Mouse (Mus musculus) C2C12 (cell line): Measurements from ENCODE around the gene Tmem56. TPM values are rescaled to one million over a fixed set of nuclear protein-coding genes. Genes with fewer than 3 reads are reported as not detected.

Experiments used
- H3K27me3 ChIP-seq: one replicate; pipeline ENCODE4 v1.6.1; 2011; ENCODE audit not compliant: control insufficient read depth, insufficient read depth, insufficient read length
- H3K36me3 ChIP-seq: one replicate; pipeline ENCODE4 v1.6.1; 2011; ENCODE audit not compliant: control insufficient read depth, insufficient read depth
- H3K4me3 ChIP-seq: one replicate; pipeline ENCODE4 v1.5.1; 2011; ENCODE audit warnings: mild to moderate bottlenecking, control low read depth; ENCODE audit not compliant: poor library complexity, insufficient read depth, severe bottlenecking
- H3K79me2 ChIP-seq: one replicate; pipeline ENCODE4 v1.6.1; 2011; ENCODE audit not compliant: control insufficient read depth, insufficient read depth
- H3K79me3 ChIP-seq: one replicate; pipeline ENCODE4 v1.6.1; 2011; ENCODE audit warnings: low read depth, control low read depth
- H3ac ChIP-seq: one replicate; pipeline ENCODE3; 2011; ENCODE audit warnings: low read depth; ENCODE audit not compliant: control insufficient read depth, insufficient read length
- CEBPB ChIP-seq: IDR thresholded peaks from one replicate; pipeline ENCODE4 v1.6.1; 2011; ENCODE audit warnings: low read depth, mild to moderate bottlenecking, control low read depth, moderate library complexity
- CTCF ChIP-seq: IDR thresholded peaks from one replicate; pipeline ENCODE4 v1.5.1; 2011; ENCODE audit not compliant: control insufficient read depth, insufficient read depth, insufficient read length
- FOSL1 ChIP-seq: IDR thresholded peaks from one replicate; pipeline ENCODE4 v1.8.0; 2011; ENCODE audit warnings: mild to moderate bottlenecking, low read length; ENCODE audit not compliant: poor library complexity, insufficient read depth, severe bottlenecking
- MAX ChIP-seq: IDR thresholded peaks from one replicate; pipeline ENCODE4 v1.6.1; 2011; ENCODE audit warnings: mild to moderate bottlenecking, control low read depth
- MYOD1 ChIP-seq: IDR thresholded peaks from one replicate; pipeline ENCODE4 v1.6.1; 2011; ENCODE audit warnings: low read depth; ENCODE audit not compliant: control insufficient read depth, insufficient read length
- MYOG ChIP-seq: IDR thresholded peaks from one replicate; pipeline ENCODE4 v1.6.1; 2011; ENCODE audit not compliant: control insufficient read depth, insufficient read length; ENCODE audit errors: extremely low read depth
- USF1 ChIP-seq: IDR thresholded peaks from one replicate; pipeline ENCODE4 v1.6.1; 2011; ENCODE audit warnings: low read depth, mild to moderate bottlenecking, control low read depth, moderate library complexity
- polyA plus RNA-seq: library from polyadenylated mRNA; unstranded; fragments of >200 nt; fragmentation: generic; extraction: Trizol; gene quantifications from one replicate; pipeline ENCODE4 v1.2.1, GENCODE M21; 2012; ENCODE audit warnings: missing spikeins

The Tmem56 gene
- polyA plus RNA-seq, 1 experiment = 0.09 TPM

- Histone ChIP-seq H3K4me3 (no peak overlapping the region), H3ac (no peak overlapping the region), H3K79me2 (no peaks in the 10 kb centered on the region), H3K79me3 (no peaks in the 10 kb centered on the region), H3K27me3 (no peaks in the 10 kb centered on the region), H3K36me3 (no peaks in the 10 kb centered on the region)
- TF ChIP-seq CTCF = no peak
- no peak for TF ChIP-seq CEBPB
- no peak for TF ChIP-seq USF1
- TF ChIP-seq MAX = no peak
- TF ChIP-seq MYOG = no peak
- TF ChIP-seq MYOD1 = no peak
- no peak for TF ChIP-seq FOSL1
Measured at GRCm38 (mm10) chr3:121277009-121277408, 5.9 kb downstream of the Tmem56 start.

GRCm38 (mm10) chr3:121274010-121274409, 8.9 kb downstream of the Tmem56 start:
- no peaks in the 10 kb centered on the region for H3K79me2 ChIP-seq
- no peak for TF ChIP-seq MYOD1
- no peak for TF ChIP-seq FOSL1
- TF ChIP-seq MYOG = no peak
- no peak for TF ChIP-seq CEBPB
- TF ChIP-seq MAX = no peak
- no peak for TF ChIP-seq CTCF
- TF ChIP-seq USF1 = no peak

GRCm38 (mm10) chr3:121272577-121272976, 10.3 kb downstream of the Tmem56 start:
- Histone ChIP-seq H3ac (no peak overlapping the region), H3K27me3 (no peaks in the 10 kb centered on the region), H3K36me3 (no peaks in the 10 kb centered on the region), H3K79me3 (no peaks in the 10 kb centered on the region), H3K79me2 (no peaks in the 10 kb centered on the region), H3K4me3 (no peak overlapping the region)
- TF ChIP-seq USF1 (no peak), MYOD1 (no peak), CTCF (no peak), CEBPB (no peak), MAX (no peak), FOSL1 (no peak), MYOG (no peak)

More at GRCm38 (mm10) chr3:121274010-121274409, 8.9 kb downstream of the Tmem56 start:
- Histone ChIP-seq H3K27me3 (no peaks in the 10 kb centered on the region), H3K79me3 (no peaks in the 10 kb centered on the region), H3ac (no peak overlapping the region), H3K4me3 (no peak overlapping the region), H3K36me3 (no peaks in the 10 kb centered on the region)

GRCm38 (mm10) chr3:121267283-121267682, 15.6 kb downstream of the Tmem56 start:
- H3K4me3 ChIP-seq = no peak overlapping the region
- TF ChIP-seq MAX (no peak), MYOG (no peak), CTCF (no peak), MYOD1 (no peak), USF1 (no peak), FOSL1 (no peak), CEBPB (no peak)
- H3K36me3 ChIP-seq = no peaks in the 10 kb centered on the region
- peaks cover 12% of the 10 kb centered on the region for H3K27me3 ChIP-seq
- H3K79me2 ChIP-seq = no peaks in the 10 kb centered on the region
- no peaks in the 10 kb centered on the region for H3K79me3 ChIP-seq
- H3ac ChIP-seq = no peak overlapping the region

GRCm38 (mm10) chr3:121264242-121264641, 18.7 kb downstream of the Tmem56 start:
- Histone ChIP-seq H3K27me3 (peaks cover 13% of the 10 kb centered on the region), H3K4me3 (no peak overlapping the region), H3ac (no peak overlapping the region), H3K36me3 (no peaks in the 10 kb centered on the region), H3K79me2 (no peaks in the 10 kb centered on the region), H3K79me3 (no peaks in the 10 kb centered on the region)
- no peak for TF ChIP-seq CEBPB

GRCm38 (mm10) chr3:121263205-121263548, 19.7 kb downstream of the Tmem56 start:
- no peaks in the 10 kb centered on the region for H3K79me2 ChIP-seq
- H3K79me3 ChIP-seq = no peaks in the 10 kb centered on the region
- no peak overlapping the region for H3K4me3 ChIP-seq
- no peaks in the 10 kb centered on the region for H3K36me3 ChIP-seq
- TF ChIP-seq CEBPB (no peak), CTCF (no peak), MAX (no peak), MYOD1 (no peak), FOSL1 (no peak), MYOG (no peak), USF1 (no peak)
- peaks cover 13% of the 10 kb centered on the region for H3K27me3 ChIP-seq
- H3ac ChIP-seq = peak overlapping the region; percentile 3
